Mouse (Mus musculus): Measurements from ENCODE around the gene Gm21778. TPM values are rescaled to one million over a fixed set of nuclear protein-coding genes. Genes with fewer than 3 reads are reported as not detected.
"Not testable (repeated sequence)": the region's sequence is repeated elsewhere in the genome, so short reads cannot be mapped to it uniquely, and the experiment has no call there.

The Gm21778 gene
- polyA plus RNA-seq (2017; shearing (Covaris generic)) = not detected

GRCm38 (mm10) chrY:5942160-5942559 lies at the start of gene Gm21778:
Gene Gm21778 (plus strand): TSS chrY:5942460.
- ATAC-seq = not testable (repeated sequence)

Other genes with a start within 250 kb of the Gm21778 start
- gene Gm20914, start 216.5 kb upstream of the Gm21778 start, polyA plus RNA-seq (2017; shearing (Covaris generic)) = not detected
- not detected for gene Gm28171, start 149.1 kb upstream of the Gm21778 start, polyA plus RNA-seq (2017; shearing (Covaris generic))